Mouse (Mus musculus): ENCODE measurements at regions not wholly inside any gene's neighbourhood (a gene's known extent, or its start where the extent isn't known, plus 50 kb on each side); places are given as distances from the start of the nearest gene placed in this dataset.

DNA sequence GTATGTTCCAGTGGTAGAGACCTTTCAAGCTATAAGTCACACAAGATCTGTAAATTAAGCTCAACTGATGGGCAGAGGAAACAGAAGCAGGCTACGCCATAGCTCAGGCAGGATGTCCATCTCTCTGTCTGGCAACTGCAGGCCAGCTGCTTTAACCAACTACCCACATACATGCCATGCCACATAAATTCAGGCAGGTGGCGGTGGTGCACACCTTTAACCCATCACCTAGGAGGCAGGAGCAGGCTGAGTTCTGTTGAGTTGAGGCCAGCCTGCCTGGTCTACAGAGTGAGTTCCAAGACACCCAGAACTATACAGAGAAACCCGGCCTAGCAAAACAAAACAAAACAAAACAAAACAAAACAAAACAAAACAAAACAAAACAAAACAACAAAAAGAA is 289.1 kb upstream of the Sash1 start:
- in situ Hi-C loops (cut with MboI; ENCODE audit: low sequenced_read_pairs): no loop called here

DNA sequence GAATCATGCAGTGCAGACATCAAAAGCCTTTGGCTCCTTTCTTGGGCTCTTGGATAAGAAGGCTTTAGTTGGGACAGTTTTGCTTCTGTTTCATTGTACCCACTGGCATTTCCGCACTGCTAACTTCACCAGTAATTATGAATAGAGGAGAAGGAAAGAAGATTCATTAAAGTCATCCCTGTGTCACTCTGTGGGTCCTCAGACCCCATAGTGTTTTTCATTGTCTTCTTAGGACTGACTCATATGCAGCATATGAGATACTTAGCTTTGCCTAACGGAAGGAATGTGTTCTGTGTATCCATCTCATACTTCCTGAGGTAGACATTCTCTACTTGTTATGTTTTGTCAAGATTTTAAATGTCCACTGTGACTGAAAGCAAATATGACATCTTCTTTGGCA is 287.6 kb upstream of the Sash1 start:
- in situ Hi-C loops (cut with MboI; ENCODE audit: low sequenced_read_pairs): no loop called here

DNA sequence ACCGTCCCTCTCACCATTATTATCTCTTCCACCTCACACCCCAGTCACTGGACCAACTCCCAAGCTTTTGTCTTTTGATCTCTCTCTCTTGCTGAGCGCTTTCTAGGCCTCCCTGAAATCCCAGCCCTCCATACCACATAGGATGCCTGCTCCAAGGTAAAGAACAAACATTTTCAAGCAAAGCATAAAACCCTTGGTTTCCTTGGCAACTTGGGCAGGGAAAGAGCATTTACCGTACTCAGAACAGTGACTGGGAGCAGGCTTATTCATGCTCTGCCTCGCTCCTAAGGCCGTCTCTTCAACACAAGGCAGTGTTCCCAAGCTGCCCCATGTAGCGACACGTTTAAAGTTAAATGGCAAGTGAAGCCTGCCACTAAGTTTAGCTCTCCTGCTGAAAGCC is 282.9 kb upstream of the Sash1 start:
- in situ Hi-C loops (cut with MboI; ENCODE audit: low sequenced_read_pairs): no loop called here

DNA sequence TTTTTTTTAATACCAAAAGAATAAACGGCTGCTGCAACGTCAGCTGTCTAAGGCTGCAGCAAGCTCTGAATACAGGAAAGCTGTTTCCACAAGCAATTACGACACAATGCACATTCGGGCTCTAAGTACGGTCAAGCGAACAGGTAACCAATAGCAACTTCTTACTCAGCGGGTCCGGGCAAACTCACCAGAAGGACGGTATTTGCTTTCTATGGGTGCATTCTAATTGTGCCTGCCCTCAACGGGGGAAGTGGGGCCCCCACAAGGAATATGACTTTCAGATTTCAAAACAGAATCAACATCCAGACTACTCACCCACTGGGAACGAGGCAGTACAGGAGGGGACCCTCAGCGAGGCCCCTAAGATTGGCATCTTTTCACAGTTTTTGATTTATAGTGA is 280.1 kb upstream of the Sash1 start:
- in situ Hi-C loops (cut with MboI; ENCODE audit: low sequenced_read_pairs): no loop called here

DNA sequence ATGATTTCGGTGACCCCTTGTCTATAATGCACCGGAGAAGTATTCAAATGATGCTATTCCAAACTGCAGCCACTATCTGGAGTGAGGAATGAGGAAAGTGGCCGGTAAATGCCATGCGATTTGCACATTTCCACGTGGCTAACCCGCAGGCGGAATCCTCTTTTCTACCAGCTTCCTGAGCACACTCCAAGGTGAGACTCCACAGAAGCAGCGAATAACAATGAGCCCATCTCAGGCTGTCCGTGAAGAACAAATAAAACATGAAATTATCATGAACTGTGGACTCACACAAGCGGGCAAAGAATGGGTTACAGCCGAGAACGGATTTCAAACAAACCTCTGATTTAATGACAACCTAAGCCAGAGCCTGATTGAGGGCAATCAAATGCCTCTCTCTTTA is 279.7 kb upstream of the Sash1 start:
- in situ Hi-C loops (cut with MboI; ENCODE audit: low sequenced_read_pairs): no loop called here

DNA sequence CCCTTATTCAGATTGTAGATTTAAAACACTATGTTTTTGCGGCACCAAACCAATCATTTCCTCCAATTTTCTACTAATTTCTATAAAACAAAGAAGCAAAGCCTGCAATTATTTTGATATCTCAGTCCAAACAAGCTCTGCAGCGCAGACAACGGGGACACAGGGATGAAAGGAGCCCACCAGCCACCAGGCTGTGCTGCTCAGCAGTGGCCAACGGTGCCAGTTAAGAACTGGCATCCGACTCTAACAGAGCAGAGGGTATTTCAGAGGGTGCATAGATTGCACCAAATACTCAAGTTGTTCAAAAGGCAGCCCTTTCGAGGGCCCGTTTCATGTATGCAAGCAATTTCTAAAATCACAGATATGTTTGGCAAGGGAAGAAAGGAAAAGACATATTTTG is 278.5 kb upstream of the Sash1 start:
- in situ Hi-C loops (cut with MboI; ENCODE audit: low sequenced_read_pairs): no loop called here

DNA sequence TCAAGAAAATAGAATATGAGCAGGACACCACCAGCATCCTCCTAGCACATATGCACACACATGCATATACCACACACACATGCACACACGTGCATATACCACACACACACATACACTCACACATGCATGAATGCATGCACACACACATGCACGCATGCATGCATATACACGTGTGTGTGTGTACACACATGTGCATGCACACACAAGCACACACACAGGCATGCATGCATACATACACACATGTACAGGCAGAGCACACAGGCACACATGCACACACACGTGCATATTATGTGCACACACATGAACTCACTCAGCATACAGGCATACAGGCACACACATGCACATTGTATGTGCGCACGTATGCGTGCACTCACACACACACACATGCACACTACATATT is 275.7 kb upstream of the Sash1 start:
- in situ Hi-C loops (cut with MboI; ENCODE audit: low sequenced_read_pairs): no loop called here

DNA sequence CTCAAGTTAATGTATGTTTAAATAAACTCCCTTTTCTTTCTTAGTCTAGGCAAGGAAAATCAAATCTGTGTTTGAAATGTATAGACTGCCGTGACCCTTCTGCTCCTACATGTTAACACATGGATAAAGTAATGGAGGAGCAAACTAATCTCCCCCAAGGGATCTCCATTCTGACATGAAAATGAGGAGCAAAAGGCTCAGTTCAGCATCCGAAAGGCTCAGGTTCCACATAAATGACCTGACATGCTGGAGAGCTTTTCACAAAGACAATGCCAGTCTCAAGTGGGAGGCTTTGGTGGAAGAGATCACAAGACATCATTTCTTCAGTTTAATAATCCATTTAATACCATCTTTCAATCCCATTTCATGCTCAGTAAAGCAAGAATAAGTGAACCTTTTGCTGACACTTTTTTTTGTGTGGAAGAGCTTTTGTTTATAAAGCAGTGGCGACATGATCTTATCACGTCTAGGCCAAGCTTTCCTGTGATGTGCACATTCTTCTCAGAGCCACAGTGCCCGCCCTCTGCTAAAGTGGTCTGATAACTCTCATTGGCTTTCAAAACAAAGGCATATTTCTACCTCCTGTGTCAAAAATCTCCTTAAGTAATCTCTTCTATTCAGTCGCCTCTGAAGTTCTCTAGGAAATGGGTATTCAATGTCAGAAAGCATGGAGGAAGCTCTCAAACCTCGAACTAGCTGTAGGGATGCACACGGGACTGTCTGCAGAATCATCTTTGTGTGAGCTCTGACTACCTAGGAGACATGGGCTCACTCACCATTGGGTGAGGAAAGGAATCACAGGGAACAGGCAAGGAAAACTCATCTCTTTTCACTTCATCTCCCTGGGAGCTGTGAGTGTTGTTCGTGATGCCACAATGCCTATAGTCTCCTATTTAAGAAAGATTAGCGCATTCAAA is 271.7 kb upstream of the Sash1 start:
- in situ Hi-C loops (cut with MboI; ENCODE audit: low sequenced_read_pairs): no loop called here

DNA sequence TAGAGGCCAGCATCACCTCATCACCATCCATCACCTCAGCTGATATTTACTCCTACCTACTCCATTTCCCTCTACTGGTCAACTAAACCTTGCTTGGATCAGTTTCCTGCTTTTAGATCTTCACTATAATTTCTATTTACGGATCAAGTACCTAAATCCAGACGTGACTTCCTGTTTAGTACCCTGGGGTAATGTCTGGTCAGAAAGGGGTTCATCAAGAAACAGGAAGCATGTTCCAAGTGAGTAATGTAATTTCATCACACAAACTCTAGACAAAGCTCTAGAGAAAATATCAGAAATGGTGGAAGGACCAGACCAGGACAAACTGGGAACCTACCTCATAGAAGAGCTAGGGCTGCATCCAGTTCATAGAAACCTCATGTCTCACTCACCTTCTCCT is 250.2 kb upstream of the Sash1 start:
- in situ Hi-C loops (cut with MboI; ENCODE audit: low sequenced_read_pairs): no loop called here

DNA sequence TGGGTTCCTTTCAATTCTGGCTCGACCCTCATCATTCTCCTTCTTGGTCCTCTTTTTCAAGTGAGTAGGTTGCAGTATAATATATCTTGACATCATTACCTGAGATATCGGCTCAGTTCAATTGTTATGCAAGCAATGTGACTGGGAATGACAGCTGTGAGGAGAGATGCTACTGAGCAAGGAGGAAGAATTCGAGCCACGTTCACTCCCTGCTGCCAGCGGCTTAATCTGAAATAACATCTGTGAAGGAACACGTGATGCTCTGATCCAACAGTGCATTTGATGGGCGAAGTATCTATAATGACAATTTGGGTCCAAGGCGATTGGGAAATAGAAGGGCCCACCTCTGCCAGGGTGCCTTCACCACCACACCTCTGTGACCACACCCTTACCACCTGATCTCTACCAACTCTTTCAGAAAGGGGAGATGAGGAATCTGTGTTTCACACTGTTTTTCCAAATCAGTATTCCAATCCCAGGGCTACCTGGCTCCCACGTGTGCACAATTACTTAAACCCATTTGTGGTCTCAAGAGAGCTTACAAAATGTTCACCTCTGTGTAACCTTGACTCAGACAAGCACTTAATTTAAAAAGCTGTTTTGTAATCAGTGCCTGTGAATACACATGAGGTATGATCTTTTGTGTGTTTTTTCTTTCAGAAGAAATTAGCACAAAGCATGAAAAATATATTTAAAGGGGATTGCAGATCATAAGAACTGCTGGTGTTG is 248.6 kb upstream of the Sash1 start:
- in situ Hi-C loops (cut with MboI; ENCODE audit: low sequenced_read_pairs): no loop called here

DNA sequence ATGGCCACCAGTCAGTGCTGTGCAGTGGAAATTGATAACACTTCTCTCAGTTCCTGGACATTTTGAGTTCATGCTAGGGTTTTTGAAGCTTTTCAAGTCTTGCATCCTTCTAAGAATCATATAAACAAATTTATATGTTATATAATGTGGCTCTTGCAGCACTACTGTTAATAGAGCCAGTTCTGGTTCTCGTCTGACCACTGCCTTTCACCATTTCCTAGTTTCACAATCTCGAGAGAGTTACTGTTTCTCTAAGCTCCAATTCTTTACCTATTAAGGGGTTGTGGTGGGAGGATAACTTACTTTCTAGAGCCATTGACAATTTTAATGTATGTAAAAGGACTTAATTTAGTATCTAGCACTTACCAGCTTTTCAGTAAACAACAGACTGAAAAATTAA is 244.2 kb upstream of the Sash1 start:
- in situ Hi-C loops (cut with MboI; ENCODE audit: low sequenced_read_pairs): no loop called here

DNA sequence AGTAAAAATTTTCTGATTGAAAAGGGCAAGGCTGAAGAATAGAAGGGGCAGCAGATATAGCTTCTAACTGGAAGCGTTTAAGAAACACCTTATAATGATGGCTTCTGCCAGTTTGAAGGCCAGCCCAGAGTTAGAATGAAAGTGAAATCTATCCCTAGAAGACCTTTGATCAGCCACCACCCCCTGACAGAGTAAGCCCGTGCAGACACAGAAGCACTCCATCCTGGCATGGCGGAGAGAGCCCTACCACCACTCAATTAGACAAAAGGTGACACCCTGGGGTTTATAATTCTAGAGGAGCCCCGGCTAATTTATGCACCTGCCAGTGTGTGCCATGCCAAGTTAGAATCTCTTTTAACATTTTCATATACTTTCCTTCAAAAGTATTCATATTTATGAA is 233.4 kb upstream of the Sash1 start:
- in situ Hi-C loops (cut with MboI; ENCODE audit: low sequenced_read_pairs): no loop called here

DNA sequence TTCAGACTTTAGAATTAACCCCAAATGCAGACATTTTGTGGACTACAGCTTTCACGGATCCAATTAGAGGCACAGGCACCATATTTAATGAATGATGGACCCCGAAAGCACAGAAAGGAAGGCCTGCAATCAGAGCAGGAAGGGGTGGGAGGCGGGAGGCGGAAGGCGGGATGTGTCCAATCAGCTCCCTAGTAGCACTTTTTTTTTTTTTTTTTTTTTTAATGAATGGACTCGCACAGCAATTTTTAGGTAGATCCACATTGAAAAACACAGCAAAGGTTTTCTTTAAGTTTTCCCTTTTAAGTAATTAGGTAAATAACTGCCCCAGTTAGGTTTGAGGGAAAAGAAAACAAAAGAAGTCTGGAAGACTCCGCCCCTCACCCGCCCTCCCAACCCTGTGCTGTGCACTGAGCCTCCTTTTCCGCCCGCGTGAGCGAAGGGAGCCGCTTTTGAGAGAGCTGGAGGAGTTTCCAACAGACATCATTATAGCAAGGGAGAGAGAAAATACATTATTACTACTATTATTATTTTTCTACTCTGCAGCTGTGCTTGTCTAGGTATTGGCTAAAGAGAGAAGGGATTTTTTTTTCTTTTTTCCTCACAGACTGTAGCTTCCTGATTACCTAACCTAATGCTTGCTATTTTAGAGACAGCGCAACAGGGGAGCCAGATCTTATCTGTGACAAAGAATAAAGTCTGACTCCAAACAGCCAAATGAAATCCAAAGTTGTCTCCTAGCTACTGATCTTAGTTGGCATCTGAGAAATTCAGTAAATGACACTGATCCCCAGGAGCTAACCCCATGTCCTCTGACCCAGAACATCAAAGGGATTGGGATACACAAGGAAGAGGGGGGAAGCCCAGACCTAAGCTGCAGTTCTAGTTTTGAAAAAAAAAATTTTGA is 232.0 kb upstream of the Sash1 start:
- in situ Hi-C loops (cut with MboI; ENCODE audit: low sequenced_read_pairs): no loop called here

DNA sequence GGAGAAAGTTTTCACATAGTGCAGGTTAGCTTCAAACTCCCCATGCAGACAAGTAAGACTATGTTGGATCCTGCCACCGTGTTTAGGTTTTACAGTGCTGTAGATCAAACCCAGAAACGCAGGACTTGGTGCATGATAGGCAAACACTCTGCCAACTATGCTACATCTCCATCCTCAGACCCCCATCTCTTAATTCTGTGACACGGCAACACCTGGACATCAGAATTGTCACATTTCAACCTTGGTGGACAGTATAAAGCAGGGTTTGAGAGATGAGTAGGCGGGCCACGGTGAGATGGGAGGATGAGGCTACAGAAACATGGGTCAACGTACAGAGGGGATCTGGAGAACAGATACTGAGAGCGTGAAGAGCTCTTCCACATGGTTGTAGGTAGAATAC is 231.3 kb upstream of the Sash1 start:
- in situ Hi-C loops (cut with MboI; ENCODE audit: low sequenced_read_pairs): no loop called here

DNA sequence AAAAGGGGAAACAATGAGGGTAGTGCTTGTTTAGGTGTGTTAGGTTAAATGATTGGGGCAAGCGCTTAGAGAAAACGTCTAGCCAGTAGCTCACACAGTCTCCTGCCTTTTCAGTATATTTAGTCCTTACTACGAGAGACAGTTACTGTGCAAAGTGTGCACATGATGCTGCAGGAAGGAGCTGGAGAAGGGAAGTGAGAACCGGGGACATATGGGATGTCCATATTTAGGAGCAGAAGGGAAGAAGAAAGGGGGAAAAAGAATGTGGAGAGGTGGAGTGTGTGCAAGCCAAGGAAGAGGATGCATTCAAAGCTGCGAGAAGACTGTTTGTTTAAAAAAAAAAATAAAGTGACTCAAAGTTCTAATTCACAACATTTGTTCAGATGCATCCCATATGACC is 227.8 kb upstream of the Sash1 start:
- in situ Hi-C loops (cut with MboI; ENCODE audit: low sequenced_read_pairs): no loop called here

DNA sequence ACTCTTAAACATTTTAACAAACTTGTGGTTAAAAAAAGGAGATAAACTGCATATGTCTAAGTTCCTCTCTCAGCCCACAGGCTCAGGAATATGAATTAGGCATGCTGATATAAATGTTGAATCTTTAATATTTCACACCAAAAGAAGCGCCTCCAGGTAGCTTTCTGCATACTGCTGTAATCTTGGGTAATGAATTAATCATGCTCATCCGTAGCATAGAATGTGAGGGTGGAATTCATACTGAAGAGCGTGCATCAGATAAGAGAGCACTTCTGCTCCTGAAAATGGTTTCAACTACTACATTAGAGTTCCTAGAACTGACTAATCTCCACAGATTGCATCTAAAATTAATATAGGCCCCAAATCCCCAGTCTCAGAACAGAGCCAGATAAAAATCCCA is 225.2 kb upstream of the Sash1 start:
- in situ Hi-C loops (cut with MboI; ENCODE audit: low sequenced_read_pairs): no loop called here

DNA sequence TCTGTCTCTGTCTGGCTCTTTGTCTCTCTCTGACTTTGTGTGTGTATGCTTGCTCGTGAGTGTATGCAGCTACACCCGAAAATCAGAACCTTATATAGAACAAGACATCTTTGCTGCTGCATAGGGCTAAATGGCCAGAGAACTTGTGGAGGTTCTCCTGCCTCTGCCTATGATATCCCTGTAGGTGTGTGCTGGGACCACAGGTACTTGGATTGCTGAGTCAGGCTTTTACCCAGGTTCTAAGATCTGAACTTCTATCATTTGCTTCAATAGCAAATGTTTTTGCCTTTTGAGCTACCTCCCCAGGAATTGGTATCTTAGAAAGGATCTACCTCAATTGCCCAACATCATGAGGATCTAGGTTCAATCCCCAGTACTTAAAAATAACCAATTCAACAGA is 210.3 kb upstream of the Sash1 start:
- in situ Hi-C loops (cut with MboI; ENCODE audit: low sequenced_read_pairs): no loop called here

DNA sequence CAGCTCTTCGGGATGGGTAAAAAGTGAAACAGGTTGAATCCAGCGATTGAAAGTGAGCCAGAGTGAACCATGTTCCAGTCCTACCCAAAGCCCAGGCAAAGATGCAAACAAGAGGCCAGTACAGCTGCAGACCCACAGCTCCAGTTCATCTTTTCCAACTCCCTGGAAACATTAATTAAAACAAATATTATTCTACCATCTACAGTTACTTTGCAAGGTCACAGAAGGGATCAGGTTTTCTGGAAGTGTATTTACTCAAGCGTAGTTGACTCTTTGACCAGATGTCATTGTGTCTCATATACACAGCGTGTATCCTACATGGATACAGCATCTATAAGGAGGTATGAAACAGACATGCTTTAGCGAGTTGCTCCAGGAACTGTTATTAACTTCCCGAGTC is 209.3 kb upstream of the Sash1 start:
- in situ Hi-C loops (cut with MboI; ENCODE audit: low sequenced_read_pairs): no loop called here

DNA sequence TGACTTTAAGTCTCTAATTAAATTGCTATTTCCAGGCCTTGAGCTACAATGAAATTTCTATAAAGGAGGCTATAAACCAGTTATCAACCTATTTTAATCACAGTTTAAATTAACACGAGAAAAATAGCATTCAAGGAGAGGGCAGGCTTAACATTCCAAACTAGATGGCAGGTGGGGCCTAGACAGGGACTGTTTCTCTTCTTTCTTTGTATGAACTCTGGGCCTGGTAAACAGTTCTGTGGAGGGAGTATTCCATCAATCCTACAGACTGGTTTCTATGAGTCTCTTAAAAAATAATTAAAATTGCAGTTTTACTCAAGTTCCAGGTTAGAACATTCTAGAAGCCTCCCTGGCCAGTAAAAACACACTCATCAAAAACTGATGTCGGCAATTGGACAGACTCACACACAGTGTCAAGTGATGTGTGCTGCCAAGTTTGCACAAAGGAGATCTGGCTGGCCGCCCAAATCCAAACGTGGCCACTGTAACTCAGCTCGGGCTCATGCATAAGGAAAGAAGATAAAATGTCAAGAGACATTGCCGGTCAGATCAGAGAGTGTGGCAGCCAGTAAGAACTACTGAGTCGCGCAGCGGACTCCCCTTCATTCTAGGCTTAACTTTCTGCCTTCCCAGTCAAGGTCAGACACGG is 206.5 kb upstream of the Sash1 start:
- in situ Hi-C loops (cut with MboI; ENCODE audit: low sequenced_read_pairs): no loop called here

DNA sequence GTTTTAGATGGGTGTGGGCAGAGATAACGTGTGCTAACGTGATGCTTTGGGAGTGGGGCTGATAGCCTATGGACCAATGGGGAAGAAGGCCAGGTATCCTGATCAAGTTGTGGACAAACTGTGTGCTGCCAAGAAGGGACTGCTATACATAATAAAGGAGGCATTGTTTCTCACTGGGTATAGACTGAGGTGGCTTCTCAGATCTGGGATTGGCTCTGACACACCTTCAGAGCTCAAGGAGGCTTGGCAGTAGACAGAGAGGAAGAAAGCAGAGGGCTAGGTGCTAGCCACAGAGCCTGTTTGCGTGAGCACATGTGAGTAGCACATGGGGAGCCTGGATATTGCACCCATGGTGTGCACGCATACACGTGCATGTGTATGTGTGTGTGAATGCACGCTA is 205.1 kb upstream of the Sash1 start:
- in situ Hi-C loops (cut with MboI; ENCODE audit: low sequenced_read_pairs): no loop called here

DNA sequence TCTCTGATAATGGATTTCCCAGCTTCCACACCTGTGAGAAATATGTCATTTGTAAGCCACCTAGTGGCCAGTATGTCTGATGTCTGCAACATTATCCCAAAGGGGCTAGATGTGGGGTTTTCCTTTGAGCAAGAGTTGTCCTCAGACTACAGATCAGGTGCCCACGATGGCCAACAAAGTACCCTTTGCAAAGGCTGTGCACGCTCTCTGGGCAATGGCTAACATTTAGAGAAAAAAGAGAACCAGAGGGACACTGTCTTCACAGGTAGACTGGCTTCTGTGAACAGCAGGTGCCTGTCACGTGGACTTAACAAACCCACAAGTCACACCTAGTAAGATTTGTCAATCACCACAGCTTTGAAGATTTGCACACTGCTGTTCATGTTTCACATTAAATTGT is 202.0 kb upstream of the Sash1 start:
- in situ Hi-C loops (cut with MboI; ENCODE audit: low sequenced_read_pairs): no loop called here

Data from CH12F3 (cell line).